Mouse (Mus musculus): ENCODE data around the gene Eva1c. TPM values are rescaled to one million over a fixed set of nuclear protein-coding genes. Genes with fewer than 3 reads are reported as not detected.

The Eva1c gene
- polyA plus RNA-seq, 1 experiment from 2014 or later: 1.3 TPM

Small RNA genes within 50 kb of the gene (microRNA-seq; reads per million reads assigned to microRNA genes)
- not detected for gene Gm22933

Other genes with a start within 250 kb of the Eva1c start
- 82.1 and 92.5 TPM in 2 replicates for gene Mis18a, start 99.3 kb upstream of the Eva1c start, polyA plus RNA-seq (2014; fragmentation: Nextera tagmentation; extraction: Ambion mirVana)
- gene Mrap, start 88.5 kb upstream of the Eva1c start, polyA plus RNA-seq (2014; fragmentation: Nextera tagmentation; extraction: Ambion mirVana): 0.49 and 0.59 TPM in 2 replicates
- gene Urb1, start 16.3 kb upstream of the Eva1c start, polyA plus RNA-seq (2014; fragmentation: Nextera tagmentation; extraction: Ambion mirVana): 13.1 and 14.2 TPM in 2 replicates
- gene Cfap298, start 108.4 kb downstream of the Eva1c start, polyA plus RNA-seq (2014; fragmentation: Nextera tagmentation; extraction: Ambion mirVana): 50.5 and 52.7 TPM in 2 replicates
- gene Synj1, start 184.6 kb downstream of the Eva1c start, polyA plus RNA-seq (2014; fragmentation: Nextera tagmentation; extraction: Ambion mirVana): 23.3 and 27.0 TPM in 2 replicates
- 86.4 and 97.2 TPM in 2 replicates for gene Paxbp1, start 217.8 kb downstream of the Eva1c start, polyA plus RNA-seq (2014; fragmentation: Nextera tagmentation; extraction: Ambion mirVana)